Mouse (Mus musculus): Measurements from ENCODE around the gene Myod1.

Myod1 gene

GRCm38 (mm10) chr7:46393116-46393515 is 16.8 kb downstream of the Myod1 start:
- peak; percentile 100 for DNase-seq

DNA sequence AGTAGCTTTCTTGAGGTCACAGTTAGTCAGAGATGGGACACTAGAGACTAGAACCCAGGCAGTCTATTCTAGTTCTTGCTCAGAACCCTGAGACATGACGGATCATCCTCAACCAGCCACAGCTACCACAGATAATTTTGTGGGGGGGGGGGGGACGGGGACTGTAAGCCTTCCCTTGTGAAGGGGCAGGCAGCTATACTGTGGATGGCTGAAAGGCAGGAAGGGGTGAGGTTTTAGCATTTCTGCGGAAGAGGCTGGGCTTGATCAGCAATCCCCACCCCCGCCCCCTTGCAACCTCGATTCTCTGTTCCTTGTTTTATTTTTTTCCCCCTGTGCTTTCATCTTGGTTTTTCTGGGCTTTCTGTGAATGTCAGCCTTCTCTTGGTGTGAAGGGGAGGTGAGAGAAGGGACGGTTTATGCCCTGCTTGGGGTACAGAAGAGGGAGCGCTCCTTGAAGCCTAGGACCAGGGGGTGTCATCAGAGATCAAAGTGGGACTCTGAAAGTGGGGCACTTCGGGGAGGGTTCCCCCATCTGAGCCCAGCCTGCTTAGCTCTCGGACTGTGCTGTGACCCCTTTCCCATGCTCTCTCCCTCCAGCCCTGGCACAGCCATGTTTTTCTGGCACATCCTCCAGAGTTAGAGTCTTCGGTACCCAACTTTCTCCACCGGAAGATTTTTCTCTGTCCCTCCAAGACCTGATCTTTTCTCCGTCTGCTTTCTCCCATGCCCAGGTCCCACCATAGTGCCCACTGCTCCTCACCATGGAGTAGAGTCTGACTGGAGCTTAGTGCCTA is 17.6 kb downstream of the Myod1 start:
- DNase-seq: peak; percentile 53

DNA sequence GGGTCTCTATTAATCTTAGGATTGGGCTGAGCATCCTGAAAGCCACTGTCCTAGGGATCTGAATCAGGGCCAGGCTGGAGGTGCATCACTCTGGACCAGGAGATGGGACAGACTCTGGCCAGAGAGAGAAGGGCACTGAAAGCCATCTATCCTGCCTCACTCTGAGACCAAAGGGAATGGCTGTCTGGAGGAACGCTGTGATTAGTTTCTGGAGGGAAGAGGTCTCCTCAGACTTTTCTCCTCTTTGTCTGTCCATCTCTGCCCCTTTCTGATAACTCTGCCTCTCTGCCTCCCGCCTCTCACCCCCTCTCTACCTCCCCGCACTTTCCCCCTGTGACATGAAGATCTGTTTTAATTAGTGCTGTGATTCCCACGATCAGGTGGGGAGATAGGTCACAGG is 18.7 kb downstream of the Myod1 start:
- peak; percentile 46 for DNase-seq

DNA sequence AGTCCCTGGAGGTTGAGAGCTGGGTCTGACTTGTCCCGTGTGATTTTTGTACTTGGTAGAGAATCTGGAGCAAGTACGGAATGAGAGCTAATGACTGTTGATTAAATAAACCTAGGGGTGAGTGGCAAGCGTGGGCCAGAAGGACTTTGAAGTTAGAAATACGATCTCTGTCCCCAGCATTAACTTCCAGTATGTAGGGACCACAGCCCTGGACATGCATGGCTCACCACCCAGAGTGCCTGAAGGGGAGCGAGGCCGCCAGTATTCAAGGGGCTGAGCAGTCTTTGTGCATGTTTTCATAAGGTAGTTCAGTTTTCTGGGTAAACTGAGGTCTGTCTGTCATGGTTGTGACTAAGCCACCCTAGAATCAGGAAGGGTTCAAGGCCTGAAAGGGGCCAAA is 19.3 kb downstream of the Myod1 start:
- DNase-seq: peak; percentile 38

DNA sequence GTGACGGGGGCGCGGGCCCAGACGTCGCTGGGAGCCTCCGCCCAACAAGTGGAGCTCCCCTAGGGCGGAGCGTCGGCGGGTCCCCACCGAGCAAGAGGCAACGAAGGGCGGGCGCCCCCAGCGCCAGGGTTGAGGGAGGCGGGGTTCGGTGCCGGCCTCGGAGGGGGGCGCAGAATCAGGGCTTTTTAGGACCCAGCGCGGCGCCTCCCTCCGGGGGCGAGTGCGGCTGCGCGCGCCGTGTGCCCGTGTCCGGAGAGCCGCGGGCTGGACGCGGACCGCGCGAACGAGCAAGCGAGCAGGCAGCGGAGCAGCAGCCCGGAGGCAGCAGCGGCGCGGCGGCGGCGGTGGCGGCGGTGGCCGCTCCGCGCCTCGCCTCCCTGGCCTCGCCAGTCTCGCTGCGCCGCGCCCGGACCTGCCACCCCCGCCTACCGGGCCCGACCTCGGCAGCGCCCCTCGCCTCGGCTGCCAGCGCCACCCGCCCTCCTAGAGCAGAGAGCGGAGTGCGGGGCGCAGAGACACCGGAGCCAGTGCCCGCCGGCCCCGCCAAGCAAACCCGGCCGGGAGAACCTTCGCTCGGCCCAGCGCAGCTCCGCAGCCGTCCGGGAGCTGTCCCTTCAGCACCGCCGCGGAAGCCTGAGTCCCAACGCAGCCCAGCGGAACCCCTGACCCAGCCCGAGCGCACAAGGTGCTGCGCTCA is 20.1 kb downstream of the Myod1 start, which contains the start of gene Kcnc1:
Gene Kcnc1 (plus strand): TSS at position 267 of the 697 bp plus-strand sequence.
- peak; percentile 86 for DNase-seq

DNA sequence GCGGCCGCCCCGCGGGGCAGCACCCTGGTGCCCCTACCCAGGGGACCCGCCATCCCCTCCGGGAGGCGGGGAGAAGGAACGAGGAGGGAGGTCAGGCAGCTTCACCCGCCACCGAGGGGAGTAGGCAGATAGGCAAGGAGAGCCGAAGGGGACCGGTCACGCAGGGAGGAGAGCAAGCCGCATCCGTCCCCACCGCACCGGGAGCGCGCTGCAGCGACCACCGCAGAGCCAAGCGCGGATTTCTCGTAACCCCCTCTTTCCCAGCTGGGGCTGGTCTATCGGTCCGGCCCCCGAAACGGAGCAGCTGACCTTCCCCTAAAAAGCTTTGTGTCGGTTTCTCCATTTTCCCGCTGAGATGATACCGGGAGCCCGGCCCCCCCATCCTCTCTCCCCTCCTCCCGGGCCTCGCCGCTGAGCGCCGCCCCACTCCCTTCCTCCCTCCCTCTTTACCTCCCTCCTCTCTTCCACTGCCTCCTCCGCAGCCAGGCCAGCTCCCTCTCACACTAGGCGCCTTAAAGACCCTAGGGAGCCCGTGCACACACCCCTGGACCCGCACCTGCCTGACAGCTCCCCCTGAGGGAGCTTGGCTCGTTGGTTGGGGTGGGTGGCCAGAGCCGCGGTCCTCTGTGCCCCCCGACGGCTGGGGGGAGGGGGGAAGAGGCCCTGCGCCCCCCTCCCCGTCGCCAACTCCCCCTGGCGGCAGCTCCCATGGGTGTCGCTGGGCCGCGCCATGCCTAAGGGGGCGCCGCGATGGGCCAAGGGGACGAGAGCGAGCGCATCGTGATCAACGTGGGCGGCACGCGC is 20.9 kb downstream of the Myod1 start:
- DNase-seq: peak; percentile 66

DNA sequence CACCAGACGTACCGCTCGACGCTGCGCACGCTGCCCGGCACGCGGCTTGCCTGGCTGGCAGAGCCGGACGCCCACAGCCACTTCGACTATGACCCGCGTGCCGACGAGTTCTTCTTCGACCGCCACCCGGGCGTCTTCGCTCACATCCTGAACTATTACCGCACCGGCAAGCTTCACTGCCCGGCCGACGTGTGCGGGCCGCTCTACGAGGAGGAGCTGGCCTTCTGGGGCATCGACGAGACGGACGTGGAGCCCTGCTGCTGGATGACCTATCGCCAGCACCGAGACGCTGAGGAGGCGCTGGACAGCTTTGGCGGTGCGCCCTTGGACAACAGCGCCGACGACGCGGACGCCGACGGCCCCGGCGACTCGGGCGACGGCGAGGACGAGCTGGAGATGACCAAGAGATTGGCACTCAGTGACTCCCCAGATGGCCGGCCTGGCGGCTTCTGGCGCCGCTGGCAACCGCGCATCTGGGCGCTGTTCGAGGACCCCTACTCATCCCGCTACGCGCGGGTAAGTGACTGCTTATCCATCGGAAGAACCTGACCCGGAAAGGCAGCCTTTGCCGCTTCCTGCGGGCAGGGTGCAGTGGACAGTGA is 21.6 kb downstream of the Myod1 start:
- peak; percentile 66 for DNase-seq

GRCm38 (mm10) chr7:46398612-46399011 is 22.3 kb downstream of the Myod1 start:
- peak; percentile 29 for DNase-seq

DNA sequence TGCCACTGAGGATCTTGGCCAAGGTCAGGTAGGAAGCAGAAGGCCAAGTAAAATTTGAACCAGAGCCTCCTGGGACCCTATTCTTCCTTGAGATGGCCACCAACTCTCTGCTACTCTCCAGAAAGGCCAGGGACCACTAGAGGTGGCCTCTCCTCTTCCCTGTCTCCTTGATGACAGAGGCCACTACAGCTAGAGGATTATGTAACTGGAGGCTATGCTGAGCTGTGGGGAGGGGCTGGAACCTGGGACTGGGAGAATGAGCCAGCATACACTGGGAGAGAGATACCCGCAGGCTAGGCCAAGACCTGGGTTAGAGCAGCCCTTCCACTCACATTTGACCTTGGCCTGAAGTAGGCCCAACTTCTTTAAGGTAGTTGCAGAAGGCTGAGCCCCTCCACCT is 23.4 kb downstream of the Myod1 start:
- peak; percentile 44 for DNase-seq

GRCm38 (mm10) chr7:46400346-46400745 is 24.1 kb downstream of the Myod1 start:
- peak; percentile 39 for DNase-seq

- DNase-seq: peak; percentile 38
Observed at GRCm38 (mm10) chr7:46401371-46402180, 25.3 kb downstream of the Myod1 start.

DNA sequence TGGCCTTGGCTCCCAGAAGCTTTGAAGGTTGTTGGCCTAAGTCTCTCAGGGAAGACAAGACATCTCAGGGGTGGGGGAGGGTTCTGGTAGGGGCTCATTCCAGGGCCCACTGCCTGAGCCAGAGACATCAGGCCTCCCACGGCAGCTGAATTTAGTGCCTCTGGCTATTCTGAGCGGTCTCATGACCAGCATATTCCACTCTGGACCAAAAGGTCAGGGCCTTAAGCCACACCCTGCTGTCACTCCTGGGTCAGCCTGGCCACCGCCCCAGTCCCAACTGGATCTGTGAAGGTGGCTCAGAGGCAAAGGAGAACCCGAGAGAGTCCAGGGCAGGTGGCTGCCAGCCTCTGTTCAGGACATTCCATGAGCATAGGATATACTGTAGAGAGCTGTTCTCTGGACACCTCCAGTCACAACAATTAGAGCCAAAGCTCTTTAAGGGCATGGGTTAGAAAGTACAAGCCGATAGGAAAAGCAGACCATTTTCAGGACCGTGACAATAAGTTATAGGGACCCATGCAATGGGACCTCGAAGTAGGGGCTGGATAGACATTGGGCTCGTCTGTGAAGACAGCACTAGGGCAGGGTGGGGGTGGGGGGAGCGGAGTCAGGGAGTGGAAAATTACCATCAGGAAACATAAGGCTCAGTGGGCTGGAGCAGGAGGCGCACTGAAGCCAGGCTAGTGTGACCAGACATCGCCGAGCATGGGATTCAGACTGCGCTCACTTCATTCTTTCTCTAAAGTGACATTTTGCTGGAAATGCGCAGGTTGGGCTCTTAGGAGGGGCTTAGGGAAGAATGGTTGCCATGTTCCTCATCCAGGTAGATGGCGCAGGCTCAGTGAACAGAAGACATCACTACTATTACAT is 27.6 kb downstream of the Myod1 start:
- peak; percentile 42 for DNase-seq

DNA sequence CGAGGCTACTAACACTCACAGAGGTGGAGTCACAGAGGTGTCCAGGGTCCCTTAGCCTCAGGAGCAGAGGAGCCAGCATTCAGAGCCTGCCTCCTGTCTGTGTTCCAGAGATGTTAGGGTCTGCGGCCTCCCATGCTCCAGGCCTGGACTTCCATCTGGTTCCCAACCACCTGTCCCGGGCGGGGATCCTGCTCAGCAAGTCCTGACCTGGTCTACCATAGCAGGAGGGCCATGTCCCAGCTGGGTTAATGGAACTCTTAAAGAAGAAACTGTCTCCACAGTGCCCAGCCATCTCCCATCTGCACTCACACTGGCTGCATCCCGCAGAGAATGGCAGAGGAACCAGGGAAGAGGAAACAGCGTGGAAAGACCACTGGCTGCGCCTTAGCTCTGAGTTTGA is 28.5 kb downstream of the Myod1 start:
- DNase-seq: no peak

GRCm38 (mm10) chr7:46408606-46409005 is 32.3 kb downstream of the Myod1 start:
- no peak for DNase-seq

GRCm38 (mm10) chr7:46409204-46409789 is 33.0 kb downstream of the Myod1 start:
- DNase-seq: no peak

DNA sequence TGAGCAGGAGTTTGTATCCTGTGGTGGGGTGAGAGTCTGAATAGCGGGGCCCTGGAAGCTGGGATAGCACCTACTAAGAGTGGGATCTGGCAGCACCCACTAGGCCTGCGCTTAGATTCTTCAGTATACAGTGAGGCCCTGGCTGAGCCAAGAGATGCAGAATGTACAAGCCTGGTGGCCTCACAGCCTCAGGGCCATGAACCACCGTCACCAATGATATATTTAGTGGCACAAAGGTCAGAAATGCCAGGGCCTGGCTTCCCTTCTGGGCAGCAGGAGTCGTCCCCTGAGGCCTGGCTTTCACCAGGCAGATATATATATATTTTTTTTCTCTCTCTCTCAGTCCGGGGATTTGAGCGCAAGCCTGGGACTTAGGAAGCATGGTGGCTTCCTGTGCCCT is 34.5 kb downstream of the Myod1 start:
- no peak for DNase-seq

DNA sequence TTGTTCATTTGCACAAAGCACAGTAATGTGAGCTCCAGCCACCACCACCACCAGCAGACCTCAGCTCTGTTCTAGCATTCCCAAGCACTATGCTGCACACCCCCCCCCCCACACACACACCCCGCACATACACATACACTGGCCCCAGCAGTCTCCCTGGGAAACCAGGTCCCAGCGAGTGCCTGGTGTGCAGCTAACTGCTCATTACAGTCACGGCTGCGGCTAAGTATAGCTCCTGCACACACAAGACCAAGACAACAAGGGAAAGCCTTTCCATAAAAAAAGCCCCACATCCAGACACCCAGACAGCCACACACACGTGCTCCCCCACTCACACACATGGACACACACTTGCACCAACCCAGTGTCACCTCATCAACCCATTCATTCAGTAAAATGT is 36.5 kb downstream of the Myod1 start:
- DNase-seq: no peak

DNA sequence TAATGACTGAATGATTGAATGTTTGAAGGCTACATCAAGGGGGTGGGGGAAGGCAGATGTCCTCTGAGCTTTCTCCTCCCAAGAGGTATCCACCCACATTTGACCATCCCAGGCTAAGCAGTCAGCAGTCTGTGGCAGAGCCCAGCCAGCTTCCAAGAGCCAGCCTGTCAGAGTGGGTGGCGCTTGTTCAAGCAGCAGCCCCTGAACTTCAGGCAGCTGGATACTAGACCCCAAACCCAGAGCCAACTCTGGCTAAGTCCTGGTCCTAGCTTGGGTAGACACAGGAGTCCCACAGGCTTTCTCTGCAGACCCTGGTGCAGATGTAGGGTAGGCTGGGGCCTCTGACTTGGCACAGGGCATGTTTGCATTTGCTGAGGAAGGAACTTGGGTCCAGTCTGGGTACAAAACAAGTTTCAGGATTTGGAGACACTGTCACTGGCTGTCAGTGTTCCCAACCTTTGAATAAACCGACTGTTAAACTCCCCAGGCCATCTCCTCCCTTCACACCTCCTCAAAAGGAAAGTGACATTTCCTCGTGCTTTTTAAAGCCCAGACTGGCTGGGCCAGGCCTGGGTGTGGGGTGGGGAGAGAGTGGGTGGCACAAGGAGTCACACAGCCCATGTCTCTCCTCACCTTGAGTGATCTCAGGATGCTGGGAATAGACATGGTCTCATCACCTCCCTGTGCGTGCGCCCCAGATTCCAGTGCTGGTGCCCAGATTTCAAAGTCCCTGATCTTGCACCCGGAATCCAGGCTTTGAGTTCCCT is 37.9 kb downstream of the Myod1 start:
- DNase-seq: no peak

GRCm38 (mm10) chr7:46415818-46416425 is 39.6 kb downstream of the Myod1 start:
- no peak for DNase-seq
